Mouse (Mus musculus): ENCODE results near the gene Prr5. TPM values are rescaled to one million over a fixed set of nuclear protein-coding genes. Genes with fewer than 3 reads are reported as not detected.
A peak's percentile ranks its signal among the peaks of the same experiment; 100 is the strongest.
"Not testable (repeated sequence)": the region's sequence is repeated elsewhere in the genome, so short reads cannot be mapped to it uniquely, and the experiment has no call there.

Prr5 gene
- polyA plus RNA-seq, 1 experiment from 2014 or later: 31.4 TPM

GRCm38 (mm10) chr15:84718785-84719184 is 49.4 kb downstream of the Prr5 start:
- WGBS: 46% methylated on average over 3 of the region's 3 CpGs
- ATAC-seq (ENCODE audit: insufficient number of reproducible peaks, low FRiP score, low TSS enrichment, low read depth): no peak
- Histone ChIP-seq H3K4me1 (peaks cover 27% of the 10 kb centered on the region), H3K4me3 (replicated peaks) (no peak overlapping the region), H3K4me2 (replicated peaks) (no peak overlapping the region), H3K27me3 (peaks cover 8% of the 10 kb centered on the region), H3K27ac (replicated peaks) (no peak overlapping the region), H3K9ac (no peak overlapping the region), H3K9me3 (replicated peaks) (no peaks in the 10 kb centered on the region), H3K36me3 (no peaks in the 10 kb centered on the region)

GRCm38 (mm10) chr15:84719791-84720190 is 50.4 kb downstream of the Prr5 start, which contains the start of gene Arhgap8:
Gene Arhgap8 (plus strand): TSS chr15:84720052.
- 1% methylated on average over 24 of the region's 24 CpGs for WGBS
- peak within 1 kb of the TSS; percentile 16; the same call in 1 of the 2 replicates for H3K9ac ChIP-seq

GRCm38 (mm10) chr15:84720291-84721204 is 51.1 kb downstream of the Prr5 start:
- Histone ChIP-seq H3K9me3 (replicated peaks) (no peaks in the 10 kb centered on the region), H3K27me3 (peaks cover 8% of the 10 kb centered on the region), H3K4me3 (replicated peaks) (peak overlapping the region; percentile 42), H3K36me3 (no peaks in the 10 kb centered on the region), H3K4me2 (replicated peaks) (peak overlapping the region; percentile 77), H3K4me1 (peaks cover 17% of the 10 kb centered on the region), H3K9ac (peak overlapping the region; percentile 16; the same call in 1 of the 2 replicates), H3K27ac (replicated peaks) (no peak overlapping the region)
- peak; percentile 61 for ATAC-seq (ENCODE audit: insufficient number of reproducible peaks, low FRiP score, low TSS enrichment, low read depth)
- 5% methylated on average over 33 of the region's 33 CpGs for WGBS

More at GRCm38 (mm10) chr15:84719791-84720190, 50.4 kb downstream of the Prr5 start, which contains the start of gene Arhgap8:
- H3K4me2 ChIP-seq (replicated peaks): peak within 1 kb of the TSS; percentile 77
- H3K4me1 ChIP-seq: peaks cover 23% of the 10 kb centered on the region
- no peak within 1 kb of the TSS for H3K27ac ChIP-seq (replicated peaks)
- peaks cover 8% of the 10 kb centered on the region for H3K27me3 ChIP-seq
- no peaks in the 10 kb centered on the region for H3K36me3 ChIP-seq
- no peaks in the 10 kb centered on the region for H3K9me3 ChIP-seq (replicated peaks)
- ATAC-seq (ENCODE audit: insufficient number of reproducible peaks, low FRiP score, low TSS enrichment, low read depth): peak; percentile 61; the same call in 1 of the 2 replicates
- peak within 1 kb of the TSS; percentile 42 for H3K4me3 ChIP-seq (replicated peaks)

GRCm38 (mm10) chr15:84723656-84724055 is 54.2 kb downstream of the Prr5 start:
- H3K9me3 ChIP-seq (replicated peaks): not testable (repeated sequence)

GRCm38 (mm10) chr15:84724199-84724598 is 54.8 kb downstream of the Prr5 start:
- Histone ChIP-seq H3K4me3 (replicated peaks) (no peak overlapping the region), H3K9ac (no peak overlapping the region), H3K4me2 (replicated peaks) (no peak overlapping the region), H3K27ac (replicated peaks) (no peak overlapping the region), H3K9me3 (replicated peaks) (no peaks in the 10 kb centered on the region), H3K36me3 (no peaks in the 10 kb centered on the region), H3K27me3 (peaks cover 3% of the 10 kb centered on the region), H3K4me1 (peaks cover 29% of the 10 kb centered on the region)
- ATAC-seq (ENCODE audit: insufficient number of reproducible peaks, low FRiP score, low TSS enrichment, low read depth): no peak
- 44% methylated on average over 4 of the region's 4 CpGs for WGBS

More at GRCm38 (mm10) chr15:84723656-84724055, 54.2 kb downstream of the Prr5 start:
- not testable (repeated sequence) for H3K27ac ChIP-seq (replicated peaks); H3K36me3 ChIP-seq; H3K9ac ChIP-seq; H3K27me3 ChIP-seq; H3K4me2 ChIP-seq (replicated peaks); H3K4me3 ChIP-seq (replicated peaks); ATAC-seq (ENCODE audit: insufficient number of reproducible peaks, low FRiP score, low TSS enrichment, low read depth)
- peaks cover 25% of the 10 kb centered on the region for H3K4me1 ChIP-seq
- 88% methylated on average over 1 of the region's 1 CpGs for WGBS

- Histone ChIP-seq H3K27me3 (no peaks in the 10 kb centered on the region), H3K4me1 (peaks cover 15% of the 10 kb centered on the region), H3K4me2 (replicated peaks) (no peak overlapping the region), H3K4me3 (replicated peaks) (no peak overlapping the region), H3K36me3 (no peaks in the 10 kb centered on the region), H3K27ac (replicated peaks) (no peak overlapping the region), H3K9ac (no peak overlapping the region), H3K9me3 (replicated peaks) (no peaks in the 10 kb centered on the region)
- WGBS: 72% methylated on average over 6 of the region's 6 CpGs
- ATAC-seq (ENCODE audit: insufficient number of reproducible peaks, low FRiP score, low TSS enrichment, low read depth): no peak
Measured at GRCm38 (mm10) chr15:84729685-84730084, 60.3 kb downstream of the Prr5 start.

GRCm38 (mm10) chr15:84730893-84731292 is 61.5 kb downstream of the Prr5 start:
- no peak for ATAC-seq (ENCODE audit: insufficient number of reproducible peaks, low FRiP score, low TSS enrichment, low read depth)

GRCm38 (mm10) chr15:84731676-84732424 is 62.4 kb downstream of the Prr5 start:
- H3K27ac ChIP-seq (replicated peaks): no peak overlapping the region
- no peaks in the 10 kb centered on the region for H3K9me3 ChIP-seq (replicated peaks)
- ATAC-seq (ENCODE audit: insufficient number of reproducible peaks, low FRiP score, low TSS enrichment, low read depth): no peak
- WGBS: 53% methylated on average over 18 of the region's 18 CpGs
- H3K9ac ChIP-seq: no peak overlapping the region
- H3K36me3 ChIP-seq: no peaks in the 10 kb centered on the region
- H3K4me3 ChIP-seq (replicated peaks): no peak overlapping the region
- H3K4me2 ChIP-seq (replicated peaks): no peak overlapping the region
- peaks cover 21% of the 10 kb centered on the region for H3K4me1 ChIP-seq
- no peaks in the 10 kb centered on the region for H3K27me3 ChIP-seq

More at GRCm38 (mm10) chr15:84730893-84731292, 61.5 kb downstream of the Prr5 start:
- Histone ChIP-seq H3K9ac (no peak overlapping the region), H3K36me3 (no peaks in the 10 kb centered on the region), H3K9me3 (replicated peaks) (no peaks in the 10 kb centered on the region), H3K27me3 (no peaks in the 10 kb centered on the region), H3K4me3 (replicated peaks) (no peak overlapping the region), H3K27ac (replicated peaks) (no peak overlapping the region), H3K4me2 (replicated peaks) (no peak overlapping the region), H3K4me1 (peaks cover 15% of the 10 kb centered on the region)
- WGBS: 53% methylated on average over 1 of the region's 1 CpGs

- ATAC-seq (ENCODE audit: insufficient number of reproducible peaks, low FRiP score, low TSS enrichment, low read depth): no peak
Measured at GRCm38 (mm10) chr15:84732425-84732749, 63.0 kb downstream of the Prr5 start.

GRCm38 (mm10) chr15:84736346-84736993 is 67.0 kb downstream of the Prr5 start:
- WGBS: 37% methylated on average over 11 of the region's 11 CpGs
- Histone ChIP-seq H3K4me3 (replicated peaks) (no peak overlapping the region), H3K36me3 (no peaks in the 10 kb centered on the region), H3K27ac (replicated peaks) (no peak overlapping the region), H3K9ac (no peak overlapping the region), H3K4me1 (peaks cover 5% of the 10 kb centered on the region; the same call in 1 of the 2 replicates), H3K9me3 (replicated peaks) (no peaks in the 10 kb centered on the region), H3K4me2 (replicated peaks) (no peak overlapping the region), H3K27me3 (no peaks in the 10 kb centered on the region)
- ATAC-seq (ENCODE audit: insufficient number of reproducible peaks, low FRiP score, low TSS enrichment, low read depth): no peak

More at GRCm38 (mm10) chr15:84732425-84732749, 63.0 kb downstream of the Prr5 start:
- H3K9me3 ChIP-seq (replicated peaks): no peaks in the 10 kb centered on the region
- no peak overlapping the region for H3K4me3 ChIP-seq (replicated peaks)
- WGBS: 53% methylated on average over 4 of the region's 4 CpGs
- H3K4me2 ChIP-seq (replicated peaks): no peak overlapping the region
- no peaks in the 10 kb centered on the region for H3K27me3 ChIP-seq
- no peak overlapping the region for H3K27ac ChIP-seq (replicated peaks)
- H3K4me1 ChIP-seq: peaks cover 21% of the 10 kb centered on the region
- no peak overlapping the region for H3K9ac ChIP-seq
- no peaks in the 10 kb centered on the region for H3K36me3 ChIP-seq

- 35% methylated on average over 2 of the region's 4 CpGs for WGBS
- H3K36me3 ChIP-seq: no peaks in the 10 kb centered on the region
- H3K27me3 ChIP-seq: no peaks in the 10 kb centered on the region
- no peak for ATAC-seq (ENCODE audit: insufficient number of reproducible peaks, low FRiP score, low TSS enrichment, low read depth)
- H3K27ac ChIP-seq (replicated peaks): no peak overlapping the region
- H3K9ac ChIP-seq: no peak overlapping the region
- H3K4me1 ChIP-seq: peaks cover 5% of the 10 kb centered on the region; the same call in 1 of the 2 replicates
- H3K9me3 ChIP-seq (replicated peaks): no peaks in the 10 kb centered on the region
- H3K4me3 ChIP-seq (replicated peaks): no peak overlapping the region
- no peak overlapping the region for H3K4me2 ChIP-seq (replicated peaks)
Measured at GRCm38 (mm10) chr15:84736994-84737346, 67.5 kb downstream of the Prr5 start.
